Mouse (Mus musculus) kidney, embryonic 14.5 days (tissue): ENCODE measurements around the gene Gm17606. TPM values are rescaled to one million over a fixed set of nuclear protein-coding genes. Genes with fewer than 3 reads are reported as not detected.

ENCODE experiments used
- ATAC-seq: fragments of 200-750 bp; cut with Nextera tagmentation; 2 replicates; pipeline ENCODE4 v1.8.0; 2017; ENCODE audit warnings: moderate number of reproducible peaks, mild to moderate bottlenecking, moderate TSS enrichment, moderate library complexity; ENCODE audit not compliant: low FRiP score, low TSS enrichment
- H3K27ac ChIP-seq: fragments of 300-500 bp; sonication (generic); 2 replicates; pipeline ENCODE4 v1.5.1; 2014; ENCODE audit warnings: low read depth, mild to moderate bottlenecking, low read length, moderate library complexity, mixed read lengths
- H3K27me3 ChIP-seq: fragments of 300-500 bp; sonication (generic); 2 replicates; pipeline ENCODE4 v1.6.1; 2014; ENCODE audit warnings: mild to moderate bottlenecking, low read length; ENCODE audit not compliant: control insufficient read depth, insufficient read depth
- H3K36me3 ChIP-seq: fragments of 300-500 bp; sonication (generic); 2 replicates; pipeline ENCODE4 v1.6.1; 2014; ENCODE audit warnings: low read length, mixed read lengths; ENCODE audit not compliant: control insufficient read depth, insufficient read depth
- H3K4me1 ChIP-seq: fragments of 300-500 bp; sonication (generic); 2 replicates; pipeline ENCODE4 v1.6.1; 2014; ENCODE audit warnings: low read length, mixed read lengths; ENCODE audit not compliant: control insufficient read depth, insufficient read depth
- H3K4me2 ChIP-seq: fragments of 300-500 bp; sonication (generic); replicated peaks from 2 replicates; pipeline ENCODE4 v1.6.1; 2014; ENCODE audit warnings: low read depth, mild to moderate bottlenecking, low read length
- H3K4me3 ChIP-seq: fragments of 300-500 bp; sonication (generic); 2 replicates; pipeline ENCODE4 v1.5.1; 2014; ENCODE audit warnings: mild to moderate bottlenecking, low read length
- H3K9ac ChIP-seq: fragments of 300-500 bp; sonication (generic); 2 replicates; pipeline ENCODE4 v1.6.1; 2014; ENCODE audit warnings: low read depth, mild to moderate bottlenecking, low read length, moderate library complexity
- H3K9me3 ChIP-seq: fragments of 300-500 bp; sonication (generic); 2 replicates; pipeline ENCODE4 v1.6.1; 2016; ENCODE audit warnings: low read length; ENCODE audit not compliant: control insufficient read depth
- WGBS: fragments of 180-500 bp; shearing (Covaris S2); extraction: QIAGEN DNeasy Blood & Tissue Kit; methylation state at CpG from one replicate; pipeline ENCODE4 v1.1.7; 2014; 5-methylcytosine and 5-hydroxymethylcytosine counted together
- polyA plus RNA-seq: library from polyadenylated mRNA; unstranded; fragments of >200 nt; fragmentation: Nextera tagmentation; extraction: Ambion mirVana; gene quantifications from 2 replicates; pipeline ENCODE4 v1.2.1, GENCODE M21; 2014

Gene Gm17606
- polyA plus RNA-seq, 1 experiment from 2014 or later = not detected

DNA sequence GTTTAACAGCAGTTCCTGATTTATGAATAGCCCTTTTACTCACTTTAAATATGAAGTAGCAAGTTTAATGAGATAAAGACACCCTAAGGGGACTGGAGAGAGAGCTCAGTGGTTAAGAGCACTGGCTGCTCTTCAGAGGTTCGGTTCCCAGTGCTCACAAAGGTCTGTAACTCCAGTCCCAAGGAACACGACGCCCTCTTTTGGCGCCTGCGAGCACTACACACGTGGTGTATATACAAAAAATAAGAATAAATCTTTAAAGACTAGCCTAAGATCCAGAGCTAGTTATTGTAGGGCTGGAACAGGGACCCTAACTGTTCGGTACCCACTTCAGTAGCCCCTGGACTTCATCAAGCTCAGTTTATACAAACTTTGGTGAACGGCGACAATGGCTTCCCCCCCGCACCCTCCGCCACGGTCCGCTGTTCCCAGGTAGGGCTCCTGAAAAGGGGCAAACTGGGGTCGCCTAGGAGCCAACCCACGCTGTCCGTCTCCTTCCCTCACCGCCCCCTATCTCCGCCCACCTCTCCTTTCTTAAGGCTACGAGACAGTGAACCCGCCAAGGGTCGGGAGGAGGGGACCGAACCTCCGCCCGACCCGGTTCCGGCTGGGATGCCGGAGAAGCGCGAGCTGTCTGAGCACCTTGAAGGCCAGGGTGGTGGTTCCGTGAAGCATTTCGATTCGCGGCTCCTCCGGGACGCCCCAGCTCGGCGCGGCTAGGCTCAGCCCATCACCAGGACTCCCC, 23.4 kb upstream of the Gm17606 start:
- Histone ChIP-seq H3K4me2 (peak overlapping the region; percentile 62), H3K36me3 (peaks cover 28% of the 10 kb centered on the region), H3K9me3 (no peaks in the 10 kb centered on the region), H3K9ac (peak overlapping the region; percentile 81), H3K4me3 (peak overlapping the region; percentile 82), H3K4me1 (peaks cover 7% of the 10 kb centered on the region), H3K27ac (peak overlapping the region; percentile 24; the same call in 1 of the 2 replicates), H3K27me3 (no peaks in the 10 kb centered on the region)
- peak; percentile 65 for ATAC-seq
- WGBS = 2% methylated on average over 37 of the region's 38 CpGs

GRCm38 (mm10) chr14:54617897-54618365, 22.8 kb upstream of the Gm17606 start, which contains the start of gene Psmb5:
Psmb5 (minus strand) TSS chr14:54618022.
- Histone ChIP-seq H3K4me1 (peaks cover 7% of the 10 kb centered on the region), H3K27ac (peak within 1 kb of the TSS; percentile 24; the same call in 1 of the 2 replicates), H3K4me2 (peak within 1 kb of the TSS; percentile 62), H3K4me3 (peak within 1 kb of the TSS; percentile 82), H3K27me3 (no peaks in the 10 kb centered on the region), H3K9ac (peak within 1 kb of the TSS; percentile 81), H3K9me3 (no peaks in the 10 kb centered on the region), H3K36me3 (peaks cover 22% of the 10 kb centered on the region)
- ATAC-seq = peak; percentile 89
- WGBS = under 1% methylated on average over 25 of the region's 25 CpGs

- H3K36me3 ChIP-seq = peaks cover 3% of the 10 kb centered on the region; the same call in 1 of the 2 replicates
- no peak within 1 kb of the TSS for H3K27ac ChIP-seq
- WGBS = 87% methylated on average over 1 of the region's 1 CpGs
- H3K4me1 ChIP-seq = peaks cover 7% of the 10 kb centered on the region
- no peak within 1 kb of the TSS for H3K9ac ChIP-seq
- H3K27me3 ChIP-seq = no peaks in the 10 kb centered on the region
- no peak within 1 kb of the TSS for H3K4me3 ChIP-seq
- ATAC-seq = no peak
- H3K4me2 ChIP-seq = no peak within 1 kb of the TSS
- no peaks in the 10 kb centered on the region for H3K9me3 ChIP-seq
Measured at GRCm38 (mm10) chr14:54621133-54621532, 19.6 kb upstream of the Gm17606 start, which contains the start of gene Psmb11. Psmb11 (plus strand) TSS chr14:54621433.

DNA sequence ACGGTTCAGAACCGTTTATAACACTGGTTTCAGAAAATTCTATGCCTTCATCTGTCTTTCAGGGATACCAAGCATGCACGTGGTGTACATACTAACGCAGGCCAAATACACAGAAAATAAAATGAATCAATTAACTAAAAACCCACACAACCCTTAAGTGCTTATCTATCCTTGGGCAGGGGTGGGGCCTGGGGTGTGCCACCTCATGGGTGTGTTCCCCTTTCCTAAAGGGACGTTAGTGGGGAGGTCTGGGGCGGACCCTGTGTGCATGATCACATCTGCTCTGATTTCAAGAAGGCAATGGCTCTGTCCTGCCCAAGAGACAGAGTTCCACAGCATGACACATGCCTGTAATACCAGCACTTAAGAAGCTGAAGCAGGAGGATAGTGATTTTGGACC, 17.4 kb upstream of the Gm17606 start:
- no peak overlapping the region for H3K27ac ChIP-seq
- WGBS = 85% methylated on average over 6 of the region's 6 CpGs
- H3K36me3 ChIP-seq = no peaks in the 10 kb centered on the region
- H3K4me1 ChIP-seq = no peaks in the 10 kb centered on the region
- H3K9ac ChIP-seq = no peak overlapping the region
- no peaks in the 10 kb centered on the region for H3K27me3 ChIP-seq
- H3K4me2 ChIP-seq = no peak overlapping the region
- H3K4me3 ChIP-seq = no peak overlapping the region
- ATAC-seq = no peak
- H3K9me3 ChIP-seq = no peaks in the 10 kb centered on the region

GRCm38 (mm10) chr14:54624976-54625375, 15.8 kb upstream of the Gm17606 start:
- no peaks in the 10 kb centered on the region for H3K9me3 ChIP-seq
- H3K4me3 ChIP-seq = no peak overlapping the region
- H3K9ac ChIP-seq = no peak overlapping the region
- H3K4me1 ChIP-seq = no peaks in the 10 kb centered on the region
- H3K4me2 ChIP-seq = no peak overlapping the region
- 73% methylated on average over 10 of the region's 10 CpGs for WGBS
- no peak for ATAC-seq
- no peak overlapping the region for H3K27ac ChIP-seq
- H3K36me3 ChIP-seq = no peaks in the 10 kb centered on the region
- no peaks in the 10 kb centered on the region for H3K27me3 ChIP-seq

DNA sequence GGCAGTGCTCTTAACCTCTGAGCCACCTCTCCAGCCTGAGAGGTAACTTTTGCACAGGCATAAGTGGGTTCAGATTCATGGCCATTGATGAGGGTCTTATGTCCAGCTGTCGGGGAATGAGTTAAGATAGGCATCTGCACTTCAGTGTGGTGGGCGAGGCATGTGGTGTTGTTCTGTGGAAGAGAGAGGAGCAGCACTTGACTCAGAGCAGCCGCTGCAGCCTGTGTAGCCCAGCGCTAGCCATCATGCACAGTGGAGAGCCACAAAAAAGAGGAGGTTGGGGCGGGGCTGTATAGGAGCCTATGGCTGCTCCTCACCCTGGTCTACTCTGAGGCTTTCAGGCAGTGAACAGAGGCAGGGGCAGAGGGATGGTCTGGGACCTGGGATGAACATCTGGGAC, 12.6 kb upstream of the Gm17606 start:
- Histone ChIP-seq H3K27ac (no peak overlapping the region), H3K4me1 (no peaks in the 10 kb centered on the region), H3K9me3 (no peaks in the 10 kb centered on the region), H3K27me3 (no peaks in the 10 kb centered on the region), H3K4me3 (no peak overlapping the region), H3K9ac (no peak overlapping the region), H3K4me2 (no peak overlapping the region), H3K36me3 (peaks cover 29% of the 10 kb centered on the region)
- 70% methylated on average over 5 of the region's 5 CpGs for WGBS
- no peak for ATAC-seq

- Histone ChIP-seq H3K9ac (no peak overlapping the region), H3K4me1 (no peaks in the 10 kb centered on the region), H3K27ac (no peak overlapping the region), H3K9me3 (no peaks in the 10 kb centered on the region), H3K27me3 (no peaks in the 10 kb centered on the region), H3K4me3 (no peak overlapping the region), H3K36me3 (peaks cover 41% of the 10 kb centered on the region), H3K4me2 (no peak overlapping the region)
- WGBS = 93% methylated on average over 2 of the region's 2 CpGs
- no peak for ATAC-seq
Measured at GRCm38 (mm10) chr14:54629797-54630196, 11.0 kb upstream of the Gm17606 start.

DNA sequence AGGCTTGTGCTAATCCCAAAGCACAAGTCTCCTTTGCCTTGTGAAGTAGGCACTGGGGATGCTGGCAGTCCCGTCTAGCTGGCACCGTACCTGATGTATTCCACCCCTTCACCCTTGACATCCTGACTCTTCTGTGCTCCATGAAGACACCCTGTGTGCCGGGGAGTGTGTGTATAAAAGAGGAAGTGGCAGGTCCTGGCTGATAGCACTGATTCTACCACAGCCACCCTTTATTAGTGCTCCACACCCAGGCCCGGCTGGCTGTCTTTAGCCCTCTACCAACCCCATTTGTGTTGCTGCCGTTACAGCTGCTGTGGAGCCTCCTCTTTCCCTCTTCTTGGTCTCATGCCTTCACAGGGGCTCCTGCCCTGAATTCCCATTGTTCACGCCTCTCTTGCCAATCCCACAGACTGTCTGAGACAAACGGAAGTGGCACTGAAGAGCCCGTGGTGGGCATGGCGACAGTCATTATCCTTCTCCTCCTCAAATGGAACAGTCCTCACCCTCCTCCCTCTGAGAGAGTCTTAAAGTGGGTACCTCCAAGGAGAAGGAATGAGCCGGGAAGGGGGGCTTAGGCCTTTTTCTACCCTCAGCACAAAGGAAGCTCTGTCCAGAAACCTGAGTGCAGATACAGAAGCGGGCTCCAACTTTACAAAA, 10.0 kb upstream of the Gm17606 start:
- no peak overlapping the region for H3K4me2 ChIP-seq
- no peak overlapping the region for H3K4me3 ChIP-seq
- H3K9me3 ChIP-seq = no peaks in the 10 kb centered on the region
- 82% methylated on average over 11 of the region's 11 CpGs for WGBS
- no peaks in the 10 kb centered on the region for H3K4me1 ChIP-seq
- no peaks in the 10 kb centered on the region for H3K27me3 ChIP-seq
- H3K27ac ChIP-seq = no peak overlapping the region
- peaks cover 44% of the 10 kb centered on the region for H3K36me3 ChIP-seq
- no peak overlapping the region for H3K9ac ChIP-seq
- ATAC-seq = no peak

- peaks cover 49% of the 10 kb centered on the region for H3K36me3 ChIP-seq
- H3K27ac ChIP-seq = no peak overlapping the region
- no peak overlapping the region for H3K4me3 ChIP-seq
- no peaks in the 10 kb centered on the region for H3K4me1 ChIP-seq
- no peaks in the 10 kb centered on the region for H3K27me3 ChIP-seq
- WGBS = 80% methylated on average over 4 of the region's 4 CpGs
- no peak overlapping the region for H3K9ac ChIP-seq
- no peak for ATAC-seq
- no peaks in the 10 kb centered on the region for H3K9me3 ChIP-seq
- no peak overlapping the region for H3K4me2 ChIP-seq
Measured at GRCm38 (mm10) chr14:54631240-54631599, 9.5 kb upstream of the Gm17606 start.
